Mouse (Mus musculus) right cerebral cortex, adult 2 months (tissue): Measurements from ENCODE around the gene Tshz2.

Experiments
- DNase-seq, 2 experiments: peaks; one replicate each; pipeline ENCODE4 v3.0.0; 2021 to 2022; ENCODE audit warnings: low spot score in 2 of 2

Gene Tshz2

DNA sequence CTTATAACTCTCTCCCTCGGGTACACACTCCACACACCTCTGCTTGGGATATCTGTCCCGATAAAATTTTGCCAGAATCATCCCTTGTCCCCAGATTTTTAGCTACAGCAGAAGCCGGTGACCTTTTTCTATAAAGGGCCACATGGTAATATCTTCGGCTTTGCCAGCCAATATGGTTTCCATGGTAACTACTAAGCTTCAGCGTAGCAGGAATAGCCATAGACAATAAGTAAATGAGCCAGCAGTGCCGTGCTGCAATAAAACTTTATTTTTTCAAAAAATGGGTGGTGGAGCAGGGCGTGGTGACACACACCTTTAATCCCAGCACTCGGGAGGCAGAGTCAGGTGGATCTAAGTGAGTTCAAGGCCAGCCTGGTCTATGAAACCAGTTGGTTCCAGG lies 370.9 kb downstream of the Tshz2 start:
- DNase-seq, result peak in 1 of 2 experiments; percentile 9

DNA sequence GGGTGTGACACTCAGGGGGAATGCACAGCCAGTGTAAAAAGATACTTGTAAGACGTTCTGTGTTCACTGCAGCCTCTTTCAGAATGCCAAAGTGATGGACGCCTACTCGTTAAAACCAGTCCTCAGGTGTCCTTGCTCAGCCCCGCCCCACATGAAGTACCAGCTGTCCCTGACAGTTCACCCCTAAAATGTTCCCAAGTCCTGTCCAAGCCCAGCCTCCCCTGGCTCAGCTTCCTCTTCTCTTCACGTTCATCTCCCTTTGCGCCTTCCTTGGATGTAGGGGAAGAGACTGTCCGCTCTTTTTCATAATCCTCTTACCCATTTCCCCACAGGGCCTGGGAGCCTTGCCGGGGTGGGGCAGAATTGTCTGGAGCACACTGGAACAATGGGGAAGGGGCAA lies 374.0 kb downstream of the Tshz2 start:
- DNase-seq, result no peak

DNA sequence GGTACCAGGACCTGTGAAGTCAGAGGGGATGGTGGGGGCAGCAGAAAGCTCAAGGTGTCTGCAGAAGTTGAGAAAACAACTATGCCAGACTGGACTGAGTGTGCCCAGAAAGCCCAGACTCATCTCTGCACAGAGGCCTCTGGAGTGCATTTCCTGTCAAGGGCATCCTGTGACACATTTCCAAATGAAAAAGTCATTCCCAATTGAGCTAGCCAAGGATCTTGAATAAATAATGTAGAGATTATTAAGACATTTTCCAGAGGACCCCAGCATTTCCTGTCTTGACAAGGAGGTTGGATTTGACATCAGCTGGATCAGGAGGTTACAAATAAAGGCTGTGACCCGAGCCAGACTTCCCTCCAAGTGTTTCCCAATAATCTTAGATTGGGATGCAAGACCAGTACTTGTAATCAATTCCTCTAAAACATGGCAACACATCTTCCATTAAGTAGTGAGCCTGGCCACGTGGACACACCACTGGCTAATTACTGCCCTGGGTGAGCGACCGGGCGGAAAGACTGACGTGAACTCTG lies 374.7 kb downstream of the Tshz2 start:
- DNase-seq, result no peak

DNA sequence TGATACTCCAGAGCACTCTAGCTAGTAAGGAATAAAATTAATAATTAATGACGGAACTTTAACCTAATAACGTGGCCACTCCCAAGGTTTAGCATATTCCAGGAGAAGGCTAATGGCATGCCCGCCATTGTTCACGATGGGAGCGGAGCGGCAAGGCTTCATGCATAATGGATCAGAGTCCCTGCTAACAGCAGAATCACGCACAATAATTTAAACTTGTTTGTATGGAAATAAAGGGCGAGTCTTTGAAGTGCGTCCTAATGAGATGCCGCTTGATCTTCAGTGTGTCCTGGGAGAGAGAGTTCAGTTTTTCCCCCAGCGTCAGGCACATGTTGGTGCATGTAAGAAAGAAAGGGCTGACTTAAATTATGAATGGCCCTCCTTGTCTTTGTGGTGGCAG lies 376.9 kb downstream of the Tshz2 start:
- no peak for DNase-seq

DNA sequence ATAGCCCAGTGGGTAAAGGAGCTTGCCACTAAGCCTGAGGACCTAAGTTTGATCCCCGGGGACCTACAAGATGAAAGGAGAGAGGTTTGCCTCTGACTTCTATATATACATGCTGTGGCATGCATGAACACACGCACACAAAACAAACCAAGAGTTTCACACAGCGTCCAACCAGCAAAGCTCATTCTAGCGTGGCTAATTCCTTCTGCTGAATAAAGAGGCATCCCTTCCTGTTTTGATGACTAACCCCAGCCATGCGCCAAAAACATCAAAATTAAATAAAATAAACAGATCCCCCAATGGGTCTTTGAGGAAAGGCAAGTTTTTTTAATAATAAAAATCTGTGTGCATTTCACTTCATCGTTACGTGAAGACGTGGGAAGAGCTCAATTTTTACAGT lies 379.0 kb downstream of the Tshz2 start:
- no peak for DNase-seq

DNA sequence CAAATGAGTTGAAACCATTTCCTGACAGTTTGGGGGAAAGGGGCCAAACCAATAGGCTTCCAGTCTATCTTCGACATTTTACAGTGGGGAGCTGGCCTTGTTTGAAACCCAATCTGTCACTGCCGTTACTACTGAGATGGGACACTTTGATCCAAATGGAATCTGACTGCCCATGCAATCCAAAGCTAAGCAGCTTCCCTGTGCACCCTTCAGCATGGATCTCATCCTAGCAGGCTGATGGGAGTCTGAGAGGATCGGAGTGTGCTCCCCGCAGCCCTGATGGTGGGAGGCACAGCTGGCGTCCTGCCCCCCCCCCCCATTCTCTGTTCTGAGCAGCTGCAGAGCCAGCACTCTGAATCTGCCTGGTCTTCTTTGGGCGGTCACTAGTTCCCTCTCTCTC lies 384.5 kb downstream of the Tshz2 start:
- DNase-seq, result no peak

DNA sequence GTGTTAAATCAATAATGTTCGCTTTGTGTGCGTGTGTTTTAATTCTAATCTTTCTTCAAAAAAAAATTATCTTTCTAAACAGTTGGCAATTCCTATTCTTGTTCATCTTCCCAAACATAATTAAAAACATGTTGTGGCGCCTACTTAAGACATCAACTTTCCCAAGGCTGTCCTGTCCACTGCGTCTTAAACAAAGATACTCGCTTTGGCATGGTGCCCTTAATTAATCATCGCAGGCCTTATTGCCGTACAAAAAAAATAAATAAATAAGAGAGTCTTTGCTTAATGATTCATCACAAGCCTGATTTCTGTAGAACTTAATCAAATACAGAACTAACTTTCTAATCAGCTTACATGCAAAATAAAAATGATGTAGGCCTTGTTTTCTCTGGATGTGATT lies 385.1 kb downstream of the Tshz2 start:
- no peak for DNase-seq

DNA sequence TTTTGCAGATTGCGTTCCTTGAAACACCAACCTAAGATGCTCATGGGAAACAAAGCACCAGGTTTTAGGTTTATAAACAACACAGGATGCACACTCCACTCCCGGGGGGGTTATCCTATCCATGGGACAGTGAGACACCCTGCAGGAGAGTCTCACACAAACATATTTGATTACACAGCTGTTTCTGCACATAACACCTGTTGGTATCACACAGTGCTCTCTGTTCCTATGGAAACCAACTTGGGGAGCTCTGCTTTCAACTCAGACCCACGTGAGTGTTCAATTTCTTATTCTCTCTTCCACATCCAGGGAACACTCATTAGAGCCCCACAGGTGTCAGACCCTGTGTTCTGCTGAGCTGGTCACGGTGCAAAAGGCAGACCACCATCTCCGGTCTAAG lies 390.1 kb downstream of the Tshz2 start:
- no peak for DNase-seq

DNA sequence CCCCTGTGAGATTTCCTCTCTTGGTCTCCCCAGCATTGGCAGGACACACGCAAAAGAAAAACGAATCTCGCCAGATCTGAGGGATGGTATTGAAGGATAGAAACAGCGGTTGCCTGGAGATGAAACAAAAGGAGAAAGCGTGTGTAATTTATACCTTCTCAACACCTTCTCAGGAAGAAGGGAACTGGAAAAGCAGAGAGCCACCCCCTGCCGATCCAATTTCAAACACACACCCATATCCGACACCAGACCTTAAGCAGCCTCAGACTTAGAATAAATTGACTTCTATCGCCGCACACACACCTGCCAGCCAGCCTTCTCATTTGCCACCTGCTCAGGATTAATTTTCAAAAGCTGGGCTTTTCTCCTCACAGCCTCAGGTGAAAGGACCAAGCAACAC lies 390.9 kb downstream of the Tshz2 start:
- DNase-seq, result no peak

DNA sequence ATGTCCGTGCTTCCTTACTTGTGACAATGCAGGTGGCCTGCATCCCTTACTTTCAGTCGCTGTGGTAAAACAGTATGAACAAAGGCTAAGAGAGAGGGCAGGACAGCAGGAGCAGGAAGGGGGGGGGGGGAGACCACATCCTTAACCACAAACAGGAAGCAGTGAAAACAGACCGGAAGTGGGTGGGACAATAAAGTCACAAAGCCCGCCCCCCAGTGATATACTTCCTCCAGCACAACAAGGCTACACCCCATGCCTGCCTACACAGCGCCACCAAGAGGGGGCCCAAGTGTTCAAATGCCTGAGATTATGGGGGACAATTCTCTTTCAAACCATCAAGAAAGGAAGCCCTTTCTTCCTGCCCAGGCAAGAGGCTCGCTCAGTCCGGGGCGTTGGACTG lies 392.1 kb downstream of the Tshz2 start:
- DNase-seq, result no peak

DNA sequence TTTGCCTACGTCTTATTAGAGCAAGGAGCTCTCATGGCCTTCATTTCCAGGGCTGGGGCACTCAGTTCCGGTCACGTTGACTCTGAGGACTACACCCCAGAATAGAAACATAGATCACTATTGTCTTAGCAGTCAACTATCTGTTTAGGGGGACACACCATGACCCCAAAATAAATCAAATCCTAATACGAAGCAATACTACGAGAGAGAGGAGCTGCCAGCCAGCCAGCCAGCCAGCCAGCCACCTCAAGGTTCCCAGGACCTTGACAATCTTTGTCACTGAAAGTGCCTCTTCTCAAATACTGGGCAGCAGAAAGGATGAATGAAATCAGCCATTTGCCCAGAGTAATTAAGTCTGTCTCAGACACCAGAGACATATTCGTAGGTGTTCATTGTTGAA lies 393.1 kb downstream of the Tshz2 start:
- no peak for DNase-seq

DNA sequence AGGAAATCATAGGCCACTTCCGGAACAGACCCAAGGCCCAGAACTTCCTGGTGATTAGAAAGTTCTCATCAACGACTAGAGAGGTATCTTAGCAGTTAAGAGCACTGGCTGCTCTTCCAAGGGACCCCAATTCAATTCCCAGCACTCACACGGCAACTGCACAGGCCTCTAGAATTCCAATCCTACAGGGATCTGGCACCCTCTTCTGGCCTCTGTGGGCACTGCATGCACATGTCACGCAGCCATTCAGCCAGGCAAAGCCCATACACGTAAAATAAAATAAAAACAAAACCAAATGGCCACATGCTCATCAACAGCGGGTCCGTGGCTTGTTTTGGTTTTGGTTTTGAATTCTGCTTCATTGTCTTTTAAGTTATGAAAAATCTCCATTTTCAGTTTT lies 395.0 kb downstream of the Tshz2 start:
- no peak for DNase-seq

DNA sequence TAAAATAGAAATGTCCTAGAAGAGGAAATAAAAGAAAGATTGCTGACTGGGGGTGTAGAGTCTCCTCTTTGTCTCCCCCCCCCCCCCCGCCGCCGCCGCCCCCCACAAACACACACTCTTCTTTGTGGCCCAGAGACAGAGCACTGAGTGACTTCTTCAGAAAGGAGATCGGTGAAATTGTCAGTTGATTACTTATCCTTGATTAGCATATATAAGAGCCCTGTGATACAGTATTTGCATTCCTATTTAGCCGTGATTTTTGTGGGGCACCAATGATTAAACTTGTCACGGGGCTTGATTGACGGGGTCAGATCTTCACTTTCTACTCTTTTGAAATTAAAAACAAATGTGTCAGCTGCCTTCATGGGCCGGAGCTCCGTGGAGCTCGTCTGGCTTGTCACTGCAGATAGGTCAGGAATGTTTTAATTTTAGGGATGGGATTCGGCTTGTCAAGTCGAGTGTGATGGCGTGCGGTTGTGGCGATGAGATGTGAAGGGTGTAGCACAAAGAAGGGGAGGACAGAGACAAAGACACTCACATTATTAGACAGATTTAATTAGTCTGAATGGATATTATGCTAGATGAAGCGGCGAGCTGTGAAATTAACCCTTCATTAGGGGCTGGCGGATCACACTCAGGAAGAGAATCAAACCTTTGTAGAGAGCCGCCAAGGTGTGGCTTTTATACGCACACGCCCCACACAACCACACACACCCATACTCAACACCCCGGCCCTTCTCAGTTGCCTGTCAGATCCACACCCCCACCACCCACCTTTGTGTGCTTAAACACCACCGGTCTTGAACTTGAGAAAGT lies 395.9 kb downstream of the Tshz2 start:
- DNase-seq, result no peak

DNA sequence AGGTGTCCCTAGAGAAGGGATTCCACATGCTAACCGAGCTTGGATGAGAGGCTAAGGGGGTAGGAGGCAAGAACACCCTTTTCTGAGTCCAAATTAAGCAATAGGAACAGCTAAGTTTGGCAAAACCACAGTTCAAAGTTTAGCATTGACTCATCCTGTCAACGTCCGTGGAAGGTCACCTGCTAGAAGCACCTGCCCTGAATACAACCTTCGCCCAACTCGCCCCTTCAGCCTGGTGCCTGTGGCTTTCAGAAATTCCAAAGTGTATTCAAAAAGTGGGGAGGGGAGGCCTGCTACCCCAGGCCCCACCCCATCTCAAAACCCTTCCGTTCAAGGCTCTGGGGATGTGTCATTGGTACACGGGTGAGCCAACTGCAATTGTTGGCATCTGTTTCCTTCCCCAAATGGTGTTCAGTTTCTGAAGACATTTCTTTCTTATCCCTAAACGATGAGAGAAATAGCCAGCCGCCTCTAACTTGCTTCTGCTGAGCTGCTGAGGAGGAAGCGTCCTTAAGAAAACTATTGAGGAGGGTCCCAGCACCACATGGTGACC lies 396.6 kb downstream of the Tshz2 start:
- DNase-seq, result no peak

DNA sequence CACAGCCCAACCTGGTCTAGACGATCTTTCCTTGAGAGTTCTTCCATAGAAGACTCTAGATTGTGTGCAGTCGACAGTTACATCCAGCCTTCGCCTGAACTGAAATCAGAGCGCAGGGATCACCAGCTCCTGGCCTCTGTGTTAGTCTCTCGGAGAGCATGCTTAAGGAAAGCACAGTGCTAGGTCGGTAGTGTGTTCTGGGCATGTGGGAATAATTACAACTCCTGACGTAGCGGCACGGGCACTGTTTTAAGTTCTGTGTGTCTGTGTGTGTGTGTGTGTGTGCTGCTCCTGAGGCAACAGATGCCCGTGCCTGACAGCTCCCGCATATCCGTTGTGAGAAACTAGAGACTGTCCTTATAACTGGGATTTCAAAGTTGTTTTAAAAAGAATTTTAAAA lies 398.4 kb downstream of the Tshz2 start:
- no peak for DNase-seq

DNA sequence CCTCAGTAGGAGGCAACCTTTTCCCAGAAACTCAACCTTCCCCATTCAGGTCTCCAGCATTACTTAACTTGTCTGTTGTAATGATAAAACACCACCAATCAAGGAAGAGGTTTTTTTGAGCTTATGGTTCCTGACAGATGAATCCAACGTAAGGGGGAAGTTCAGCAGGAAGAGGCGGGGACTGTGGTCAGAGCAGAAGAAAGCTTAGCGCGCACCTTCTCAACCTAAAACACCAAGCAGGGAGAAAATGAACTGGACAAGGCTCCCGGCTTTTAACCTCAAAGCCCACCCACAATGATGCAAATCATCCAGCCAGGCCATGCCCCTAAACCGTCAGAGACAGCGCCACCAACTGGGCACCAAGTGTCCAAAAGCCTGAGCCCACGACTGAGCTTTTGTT lies 399.1 kb downstream of the Tshz2 start:
- no peak for DNase-seq

DNA sequence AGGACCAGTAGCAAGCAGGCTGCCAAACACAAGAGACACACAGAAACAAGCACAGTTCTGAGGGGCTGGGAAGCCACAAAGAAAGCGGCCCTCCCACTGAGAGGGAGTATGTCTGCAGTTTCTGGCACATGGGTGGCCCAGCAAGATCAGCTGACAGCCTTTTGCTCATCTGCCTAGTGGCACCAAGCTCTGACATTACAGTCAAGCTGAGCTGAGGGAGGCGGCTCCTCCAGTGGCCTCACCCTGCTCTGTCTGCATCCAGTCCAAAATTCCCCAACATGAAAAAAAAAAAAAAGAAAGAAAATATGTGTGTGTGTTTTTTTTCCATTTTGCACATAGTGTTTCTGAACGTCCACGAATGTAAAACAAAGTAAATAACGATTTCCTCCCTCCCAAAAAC lies 400.4 kb downstream of the Tshz2 start:
- DNase-seq, result no peak

DNA sequence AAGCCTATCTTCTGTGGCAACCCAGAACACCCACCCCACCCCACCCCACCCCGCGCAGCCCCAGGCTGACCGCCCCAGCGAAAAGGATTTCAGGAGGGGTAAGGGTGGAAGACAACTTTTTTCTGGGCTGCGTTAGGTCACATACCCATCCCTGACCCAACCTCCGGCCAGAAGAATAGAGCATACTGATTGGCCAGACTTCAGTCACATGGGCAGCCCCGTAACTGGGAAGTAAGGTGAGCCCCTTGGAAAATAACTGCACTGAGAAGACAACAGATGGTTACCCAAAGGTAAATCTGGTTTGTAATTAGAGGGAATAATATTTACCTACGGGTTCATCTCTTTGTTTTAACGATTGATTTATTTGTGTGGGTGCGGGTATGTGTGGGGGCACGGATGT lies 402.0 kb downstream of the Tshz2 start:
- no peak for DNase-seq

DNA sequence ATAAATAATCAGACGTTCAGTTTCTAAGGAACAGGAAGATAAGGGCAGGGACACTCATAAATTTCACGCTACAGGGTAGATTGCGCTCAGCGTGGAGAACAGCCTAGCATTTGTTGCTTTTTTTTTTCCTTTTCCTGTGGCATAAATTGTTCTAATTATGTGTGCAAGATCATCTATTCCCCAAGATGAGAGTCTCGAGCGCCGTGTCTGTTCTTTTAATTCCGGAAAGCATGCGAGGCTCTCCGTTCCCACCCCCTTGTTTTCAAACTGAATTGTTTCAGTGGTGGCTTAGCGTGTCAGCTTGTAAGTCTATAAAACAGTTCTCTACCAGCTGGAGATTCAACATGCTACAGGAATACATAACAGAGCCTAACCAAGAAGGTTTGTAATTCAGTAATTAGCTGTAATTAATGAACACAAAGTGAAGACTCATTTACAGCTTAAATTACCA lies 404.0 kb downstream of the Tshz2 start:
- peak in 1 of 2 experiments; percentile 5 for DNase-seq

DNA sequence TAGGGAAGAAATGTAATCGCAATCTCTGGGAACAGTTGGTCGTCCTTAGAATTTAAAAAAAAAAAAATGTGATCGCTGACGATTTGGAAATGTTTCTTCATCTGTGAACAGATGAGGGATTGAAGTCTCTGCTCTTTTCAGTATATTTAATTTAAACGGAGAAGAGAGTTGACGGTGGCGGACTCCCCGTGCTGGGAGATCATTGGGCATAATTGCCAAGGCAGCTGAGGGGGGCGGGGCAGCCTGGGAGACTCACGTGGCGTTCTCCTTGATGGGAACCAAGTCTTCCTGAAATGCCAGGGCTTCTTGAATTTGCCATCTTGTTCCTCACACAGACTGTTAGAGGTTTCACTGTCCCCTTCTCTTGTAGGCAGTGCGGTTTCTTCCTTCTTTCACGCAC lies 404.5 kb downstream of the Tshz2 start:
- DNase-seq, result peak in 1 of 2 experiments; percentile 11

DNA sequence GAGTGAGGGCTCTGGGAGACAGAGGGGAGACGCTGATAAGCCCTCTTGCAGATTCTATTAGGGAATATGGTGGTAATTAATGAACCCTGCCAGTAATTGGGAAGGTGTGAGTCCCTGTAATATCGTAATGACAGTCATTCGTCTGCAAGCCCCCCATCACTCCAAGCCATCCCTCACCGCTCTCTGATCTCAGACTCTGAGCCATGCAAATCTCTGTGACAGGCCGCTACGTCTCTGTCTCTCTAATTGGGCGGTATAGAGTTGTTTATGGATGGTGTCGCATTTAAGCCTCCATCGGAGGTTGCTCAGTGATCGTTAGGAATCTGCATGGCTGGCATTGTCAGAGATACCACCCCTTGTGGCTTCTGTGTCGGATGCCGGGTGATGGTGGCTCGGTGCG lies 407.0 kb downstream of the Tshz2 start:
- no peak for DNase-seq

DNA sequence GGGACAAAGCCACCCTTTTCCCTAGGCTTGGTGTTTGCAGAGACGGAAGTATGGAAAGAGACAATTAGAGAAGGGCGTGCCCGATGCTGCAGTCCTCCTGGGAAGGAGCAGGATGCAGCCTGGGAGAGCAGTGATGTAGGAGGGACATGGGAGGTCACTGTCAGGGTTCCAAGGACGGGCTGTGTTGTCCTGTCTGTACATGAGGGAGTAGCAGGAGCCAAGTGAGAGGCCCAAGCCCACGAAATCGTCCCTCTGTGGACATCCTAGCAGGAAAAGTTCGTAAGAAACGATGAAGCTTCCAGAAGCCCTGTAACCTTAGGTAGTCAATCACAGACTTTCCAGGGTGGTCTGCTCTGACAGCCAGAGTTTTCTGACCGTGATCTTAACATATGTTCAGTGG lies 408.3 kb downstream of the Tshz2 start:
- DNase-seq, result no peak

DNA sequence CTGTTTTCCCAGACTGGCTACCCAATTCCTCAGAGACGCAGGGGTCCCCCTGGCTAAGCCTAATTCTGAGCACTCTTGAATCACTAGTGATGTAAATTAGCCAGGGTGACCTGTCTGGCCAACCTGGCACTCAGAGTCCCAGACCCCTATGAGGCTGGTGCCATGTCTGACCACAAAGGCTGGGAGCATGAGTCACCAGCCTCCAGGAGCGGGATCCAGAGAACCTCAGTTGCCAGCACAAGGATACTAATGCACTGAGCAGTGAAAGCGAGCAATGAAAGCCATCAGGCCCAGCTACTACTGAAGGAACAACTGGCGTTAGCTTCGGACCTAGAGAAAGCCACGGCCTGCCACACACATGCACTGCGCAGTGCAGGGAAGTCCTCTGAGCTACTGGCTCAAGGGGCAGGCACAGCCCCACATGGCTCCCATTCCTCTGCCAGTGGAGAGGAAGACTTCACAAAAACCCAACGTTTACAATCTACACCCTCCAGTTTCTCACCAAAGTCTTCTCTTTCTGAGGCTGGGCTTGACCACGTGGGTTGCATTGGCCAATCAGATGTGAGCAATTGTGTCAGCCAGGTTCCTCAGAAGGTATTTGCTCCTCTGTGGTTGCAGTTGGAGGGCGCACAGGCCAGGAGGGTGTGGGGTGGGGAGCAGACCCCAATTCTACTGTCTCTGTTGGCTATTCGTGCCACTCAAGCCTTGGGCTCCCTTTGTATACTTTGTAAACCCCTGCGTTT lies 409.8 kb downstream of the Tshz2 start:
- no peak for DNase-seq
